Mouse (Mus musculus) bone marrow, adult 2 months (tissue): ENCODE measurements around the gene Os9.

Experiments
- CTCF ChIP-seq: fragments of 200-500 bp; IDR thresholded peaks from 2 replicates; pipeline ENCODE4 v1.5.1; 2011; ENCODE audit warnings: low read length, control low read depth; ENCODE audit not compliant: control insufficient read depth, insufficient read depth
- POLR2A ChIP-seq: fragments of 200-500 bp; IDR thresholded peaks from 2 replicates; pipeline ENCODE4 v1.6.1; 2011; ENCODE audit warnings: low read depth, mild to moderate bottlenecking, control low read depth, low read length, borderline replicate concordance; ENCODE audit not compliant: control insufficient read depth

- TF ChIP-seq CTCF: no peak
- TF ChIP-seq POLR2A: no peak
Observed at GRCm38 (mm10) chr10:127083915-127084306, 37.0 kb downstream of the Os9 start.
